ENCODE assay signal across 12 mouse cellular contexts in genomic region chr2:148622216-148622615, GRCm38 (mm10). TPM values are rescaled to one million over a fixed set of nuclear protein-coding genes. Genes with fewer than 3 reads are reported as not detected.
DNase-seq lines count a peak whose midpoint lies in the region; ATAC-seq and TF ChIP-seq lines count a peak whose summit lies in the region.
"Had no signal": no experiment of that assay in that cellular context is flagged by ENCODE, and none has a peak within 500 bp of the region (broad histone marks: within the 10 kb centered on the region; RNA-seq: fewer than 3 reads in every experiment).

No protein-coding gene starts in this region.

- no peak for TF ChIP-seq EP300 in liver, postnatal 0 days (IDR thresholded peaks at IDR 0.05; ENCODE audit: low read depth)

- no peak overlapping the region for H3K4me3 ChIP-seq in liver, adult 2 months (ENCODE audit: insufficient read depth, low read depth, low read length)
- H3K4me3 ChIP-seq in liver, postnatal 0 days (ENCODE audit: low read depth, low read length): no peak overlapping the region
- H3K4me3 ChIP-seq: liver, embryonic 15.5 days had no signal

- H3K4me2 ChIP-seq in liver, postnatal 0 days (ENCODE audit: low read depth, low read length): no peak overlapping the region
- H3K4me2 ChIP-seq: liver, embryonic 15.5 days had no signal

- peak; percentile 39 for DNase-seq in liver, adult 2 months (ENCODE audit: extremely low read depth, low read depth, low spot score)
- no peak for DNase-seq in liver, postnatal 0 days
- peak; percentile 89 for DNase-seq in adipocyte (ENCODE audit: low spot score)
- peak; percentile 39 for DNase-seq in gastrocnemius, postnatal 25 days
- DNase-seq in kidney, postnatal 10 days: peak; percentile 28
- DNase-seq in right cerebral cortex, postnatal 36 days (ENCODE audit: low spot score in 2 of 2): no peak
- DNase-seq in layer of hippocampus, postnatal 36 days: no peak
- DNase-seq in layer of hippocampus, adult 11-12 months (ENCODE audit: low spot score): no peak
- DNase-seq: cerebellum, adult 11-12 months; midbrain, embryonic 14.5 days had no signal

- no peaks in the 10 kb centered on the region for H3K4me1 ChIP-seq in liver, adult 2 months (ENCODE audit: control insufficient read depth, insufficient read depth, low read length)
- H3K4me1 ChIP-seq in liver, postnatal 0 days (ENCODE audit: insufficient read depth): no peaks in the 10 kb centered on the region
- H3K4me1 ChIP-seq: liver, embryonic 15.5 days had no signal

- 34% methylated on average over 3 of the region's 3 CpGs for WGBS in liver, adult 2 months
- 60% methylated on average over 3 of the region's 3 CpGs for WGBS in liver, postnatal 0 days (ENCODE audit: insufficient replicate concordance)

- H3K9me3 ChIP-seq in liver, postnatal 0 days (ENCODE audit: low read length): no peaks in the 10 kb centered on the region
- H3K9me3 ChIP-seq: liver, embryonic 15.5 days had no signal

- no peak for TF ChIP-seq POLR2A in liver, adult 2 months (IDR thresholded peaks at IDR 0.05; ENCODE audit: extremely low read depth, insufficient read depth, low read length)

- no peaks in the 10 kb centered on the region for H3K36me3 ChIP-seq in liver, adult 2 months (ENCODE audit: control insufficient read depth, insufficient read depth, low read length)
- no peaks in the 10 kb centered on the region for H3K36me3 ChIP-seq in liver, postnatal 0 days (replicated peaks; ENCODE audit: insufficient read depth, low read length)
- H3K36me3 ChIP-seq: liver, embryonic 15.5 days had no signal

- no peak overlapping the region for H3K9ac ChIP-seq in liver, adult 2 months (ENCODE audit: low read depth, low read length)
- no peak overlapping the region for H3K9ac ChIP-seq in liver, postnatal 0 days (replicated peaks)
- H3K9ac ChIP-seq: liver, embryonic 15.5 days had no signal

- TF ChIP-seq CTCF in liver, adult 2 months (IDR thresholded peaks at IDR 0.05; ENCODE audit: low read depth, low read length): no peak
- TF ChIP-seq CTCF in liver, postnatal 0 days (IDR thresholded peaks at IDR 0.05; ENCODE audit: low read depth): no peak

- no peak for ATAC-seq in liver, postnatal 0 days
- ATAC-seq: CD4-positive, CD25-positive, alpha-beta regulatory T cell, adult 4 months had no signal

- no peaks in the 10 kb centered on the region for H3K27me3 ChIP-seq in liver, adult 2 months (ENCODE audit: control insufficient read depth, insufficient read depth, low read length)
- H3K27me3 ChIP-seq in liver, postnatal 0 days (ENCODE audit: insufficient read depth, low read length): no peaks in the 10 kb centered on the region
- H3K27me3 ChIP-seq: liver, embryonic 15.5 days had no signal

- H3K27ac ChIP-seq in liver, adult 2 months (replicated peaks; ENCODE audit: insufficient read depth, low read depth, low read length): no peak overlapping the region
- no peak overlapping the region for H3K27ac ChIP-seq in liver, postnatal 0 days (ENCODE audit: low read depth)
- H3K27ac ChIP-seq: liver, embryonic 15.5 days had no signal

- no peaks in the 10 kb centered on the region for H3K79me2 ChIP-seq in liver, adult 2 months (ENCODE audit: control insufficient read depth, insufficient read depth, low read length)

RNA-seq across cellular contexts. Expression of gene Nxt1, which starts 50.2 kb away (rescaled TPM):
- total RNA-seq in liver, adult 2 months (2014; rRNA removed): 10.3 and 13.0 TPM in 2 replicates
- 11.7 and 15.0 TPM in 2 replicates for polyA plus RNA-seq in liver, adult 2 months (2012; rRNA removed)
- 37.4 and 39.8 TPM in 2 replicates for polyA plus RNA-seq in liver, postnatal 0 days (2015; fragmentation: Nextera tagmentation; extraction: Ambion mirVana)
- 1 to 10 TPM; 5.3 to 5.6 TPM for total RNA-seq in gastrocnemius, postnatal 25 days (2021)
- 10 to 100 TPM; 11.0 to 12.6 TPM for total RNA-seq in layer of hippocampus, postnatal 36 days (2021)

RNA-seq across cellular contexts. Expression of gene Gzf1, which starts 58.6 kb away (rescaled TPM):
- total RNA-seq in liver, adult 2 months (2014; rRNA removed): 49.8 and 52.2 TPM in 2 replicates
- polyA plus RNA-seq in liver, adult 2 months (2012; rRNA removed): 13.7 and 13.9 TPM in 2 replicates
- 14.3 and 15.4 TPM in 2 replicates for polyA plus RNA-seq in liver, postnatal 0 days (2015; fragmentation: Nextera tagmentation; extraction: Ambion mirVana)
- 10 to 100 TPM; 16.4 to 17.9 TPM for total RNA-seq in gastrocnemius, postnatal 25 days (2021)
- 10 to 100 TPM; 32.5 to 33.2 TPM for total RNA-seq in layer of hippocampus, postnatal 36 days (2021)

Comparison
In these comparisons a context has a peak if more than half of its experiments do, and no peak if none do; other contexts are left out.
1. DNase-seq: peak in liver, adult 2 months (single experiment), adipocyte (single experiment), gastrocnemius, postnatal 25 days (single experiment) and kidney, postnatal 10 days (single experiment); none in liver, postnatal 0 days (single experiment), right cerebral cortex, postnatal 36 days (0 of 2), layer of hippocampus, postnatal 36 days (0 of 2) and layer of hippocampus, adult 11-12 months (single experiment).